Mouse (Mus musculus): ENCODE results near the gene Tfap2e. TPM values are rescaled to one million over a fixed set of nuclear protein-coding genes. Genes with fewer than 3 reads are reported as not detected.

The Tfap2e gene
- polyA plus RNA-seq (2012; rRNA removed), result 0.28 TPM in 1 of 2 replicates, not detected in the other

- DNase-seq, result no peak
- H3K4me3 ChIP-seq (replicated peaks; ENCODE audit: extremely low read depth, low read depth, low read length), result no peak within 1 kb of the TSS
- 2% methylated on average over 32 of the region's 32 CpGs for WGBS
Observed at GRCm38 (mm10) chr4:126736001-126736414, at the start of gene Tfap2e. Gene Tfap2e, minus strand, starts transcription at chr4:126736240.

GRCm38 (mm10) chr4:126782996-126783395, 47.0 kb upstream of the Tfap2e start:
- Histone ChIP-seq H3K4me3 (replicated peaks; ENCODE audit: extremely low read depth, low read depth, low read length) (no peak overlapping the region), H3K4me1 (ENCODE audit: control insufficient read depth, insufficient read depth, low read length) (no peaks in the 10 kb centered on the region)
- DNase-seq, result no peak
- TF ChIP-seq POLR2A (IDR thresholded peaks at IDR 0.05; ENCODE audit: borderline replicate concordance, extremely low read depth, low read depth, low read length), result no peak
- TF ChIP-seq CTCF (IDR thresholded peaks at IDR 0.05; ENCODE audit: insufficient read depth, low read length), result no peak
- WGBS, result 66% methylated on average over 8 of the region's 8 CpGs

More at GRCm38 (mm10) chr4:126736001-126736414, at the start of gene Tfap2e:
- no peaks in the 10 kb centered on the region for H3K4me1 ChIP-seq (ENCODE audit: control insufficient read depth, insufficient read depth, low read length)
- TF ChIP-seq POLR2A (IDR thresholded peaks at IDR 0.05; ENCODE audit: borderline replicate concordance, extremely low read depth, low read depth, low read length), result no peak
- TF ChIP-seq CTCF (IDR thresholded peaks at IDR 0.05; ENCODE audit: insufficient read depth, low read length), result no peak

DNA sequence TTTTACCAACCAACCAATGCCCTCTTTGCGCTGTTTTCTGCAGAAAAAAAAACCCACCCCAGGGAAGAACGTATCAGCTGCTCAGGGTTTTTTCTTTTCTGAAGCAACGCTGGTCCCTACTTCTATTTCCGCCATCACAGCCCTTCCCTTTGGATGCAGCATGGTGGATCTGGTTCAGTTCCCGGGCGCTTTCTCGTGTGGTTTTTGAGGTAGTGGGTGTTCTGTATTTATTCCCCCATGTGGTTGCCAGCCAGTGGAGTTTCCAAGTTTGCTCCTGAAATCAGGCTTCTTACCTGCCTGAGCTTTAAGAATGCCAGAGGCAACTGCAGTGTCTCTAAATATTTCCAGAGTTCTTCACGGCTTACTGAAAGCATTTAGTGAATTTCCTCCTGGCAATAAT, 46.5 kb upstream of the Tfap2e start:
- H3K4me3 ChIP-seq (replicated peaks; ENCODE audit: extremely low read depth, low read depth, low read length), result no peak overlapping the region
- H3K4me1 ChIP-seq (ENCODE audit: control insufficient read depth, insufficient read depth, low read length), result no peaks in the 10 kb centered on the region
- 91% methylated on average over 8 of the region's 8 CpGs for WGBS
- TF ChIP-seq POLR2A (IDR thresholded peaks at IDR 0.05; ENCODE audit: borderline replicate concordance, extremely low read depth, low read depth, low read length), result no peak
- no peak for TF ChIP-seq CTCF (IDR thresholded peaks at IDR 0.05; ENCODE audit: insufficient read depth, low read length)
- no peak for DNase-seq

GRCm38 (mm10) chr4:126781871-126782270, 45.8 kb upstream of the Tfap2e start:
- Histone ChIP-seq H3K4me1 (ENCODE audit: control insufficient read depth, insufficient read depth, low read length) (no peaks in the 10 kb centered on the region), H3K4me3 (replicated peaks; ENCODE audit: extremely low read depth, low read depth, low read length) (no peak overlapping the region)
- 79% methylated on average over 3 of the region's 3 CpGs for WGBS
- no peak for TF ChIP-seq CTCF (IDR thresholded peaks at IDR 0.05; ENCODE audit: insufficient read depth, low read length)
- no peak for TF ChIP-seq POLR2A (IDR thresholded peaks at IDR 0.05; ENCODE audit: borderline replicate concordance, extremely low read depth, low read depth, low read length)
- no peak for DNase-seq

DNA sequence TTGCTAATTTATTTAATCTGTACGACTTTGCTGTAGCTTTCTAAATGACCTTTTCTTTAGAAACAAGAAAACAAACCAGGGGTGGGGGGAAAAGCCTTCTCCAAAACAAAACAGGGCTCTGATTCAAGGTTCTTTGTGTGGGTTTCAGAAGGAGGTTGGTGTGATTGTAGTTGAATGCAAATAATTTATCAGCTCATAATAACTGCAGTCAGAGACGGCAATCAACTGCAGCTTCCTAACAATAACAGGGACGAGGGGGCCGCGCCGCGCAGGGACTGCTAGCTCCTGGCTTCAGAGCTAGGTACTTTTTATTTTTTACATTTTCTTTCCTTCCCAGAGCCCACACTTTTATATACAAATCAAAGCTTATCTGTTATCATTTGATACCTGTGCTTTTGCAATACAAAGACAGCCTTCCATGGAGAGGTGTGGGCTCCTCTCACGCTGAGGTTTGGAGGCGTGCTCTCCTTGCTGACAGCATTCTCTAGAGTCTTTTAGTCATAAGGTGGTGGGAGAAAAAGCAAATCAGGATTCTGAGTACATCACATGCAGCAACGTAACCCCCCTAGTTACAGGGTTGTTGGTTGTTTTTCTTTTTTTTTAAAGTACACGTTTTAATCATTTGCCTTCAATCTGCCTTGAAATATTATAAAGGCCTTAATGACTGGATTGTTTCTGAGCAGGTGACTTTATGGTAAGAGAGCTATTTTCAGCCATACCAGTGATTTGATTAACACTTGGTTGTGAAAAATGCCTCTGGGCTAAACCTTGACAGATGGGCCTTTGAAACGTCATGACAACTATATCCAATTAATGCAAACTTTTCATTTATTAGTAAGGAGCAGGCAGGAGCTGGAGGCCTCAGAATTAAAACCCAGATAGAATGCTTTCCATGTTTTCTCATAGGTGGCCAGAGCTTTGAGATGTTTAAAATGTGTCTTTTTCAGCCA, 44.1 kb upstream of the Tfap2e start:
- H3K4me3 ChIP-seq (replicated peaks; ENCODE audit: extremely low read depth, low read depth, low read length), result no peak overlapping the region
- TF ChIP-seq POLR2A (IDR thresholded peaks at IDR 0.05; ENCODE audit: borderline replicate concordance, extremely low read depth, low read depth, low read length), result no peak
- TF ChIP-seq CTCF (IDR thresholded peaks at IDR 0.05; ENCODE audit: insufficient read depth, low read length), result no peak
- no peak for DNase-seq
- WGBS, result 83% methylated on average over 12 of the region's 12 CpGs
- no peaks in the 10 kb centered on the region for H3K4me1 ChIP-seq (ENCODE audit: control insufficient read depth, insufficient read depth, low read length)

DNA sequence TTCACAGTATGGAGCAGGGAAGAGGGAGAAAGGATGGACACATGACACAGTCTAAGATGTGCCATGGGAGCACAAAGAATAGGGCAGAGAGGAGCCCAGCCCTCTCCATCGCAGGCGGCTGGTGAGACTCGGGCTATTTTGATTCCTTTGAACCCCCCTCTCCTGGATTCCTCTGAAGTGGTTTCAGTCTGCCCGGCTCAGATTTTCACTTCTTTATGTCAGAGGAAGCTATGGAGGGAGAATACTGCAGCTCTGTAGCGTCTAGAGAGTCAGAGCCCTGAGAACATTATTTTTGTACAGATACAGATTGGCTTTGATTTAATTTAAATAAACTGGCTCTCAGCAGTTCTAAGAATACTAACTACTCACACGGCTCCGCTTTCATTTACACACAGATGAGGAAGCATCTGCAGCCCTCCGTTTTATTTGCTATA, 43.1 kb upstream of the Tfap2e start:
- TF ChIP-seq CTCF (IDR thresholded peaks at IDR 0.05; ENCODE audit: insufficient read depth, low read length), result no peak
- TF ChIP-seq POLR2A (IDR thresholded peaks at IDR 0.05; ENCODE audit: borderline replicate concordance, extremely low read depth, low read depth, low read length), result no peak
- DNase-seq, result no peak
- Histone ChIP-seq H3K4me1 (ENCODE audit: control insufficient read depth, insufficient read depth, low read length) (no peaks in the 10 kb centered on the region), H3K4me3 (replicated peaks; ENCODE audit: extremely low read depth, low read depth, low read length) (no peak overlapping the region)
- WGBS, result 59% methylated on average over 8 of the region's 8 CpGs

GRCm38 (mm10) chr4:126775182-126775581, 39.1 kb upstream of the Tfap2e start:
- no peak for DNase-seq
- H3K4me1 ChIP-seq (ENCODE audit: control insufficient read depth, insufficient read depth, low read length), result no peaks in the 10 kb centered on the region
- WGBS, result 38% methylated on average over 1 of the region's 1 CpGs
- TF ChIP-seq POLR2A (IDR thresholded peaks at IDR 0.05; ENCODE audit: borderline replicate concordance, extremely low read depth, low read depth, low read length) (no peak), CTCF (IDR thresholded peaks at IDR 0.05; ENCODE audit: insufficient read depth, low read length) (no peak)
- H3K4me3 ChIP-seq (replicated peaks; ENCODE audit: extremely low read depth, low read depth, low read length), result no peak overlapping the region

- WGBS, result 88% methylated on average over 6 of the region's 6 CpGs
- Histone ChIP-seq H3K4me1 (ENCODE audit: control insufficient read depth, insufficient read depth, low read length) (no peaks in the 10 kb centered on the region), H3K4me3 (replicated peaks; ENCODE audit: extremely low read depth, low read depth, low read length) (no peak overlapping the region)
- TF ChIP-seq POLR2A (IDR thresholded peaks at IDR 0.05; ENCODE audit: borderline replicate concordance, extremely low read depth, low read depth, low read length) (no peak), CTCF (IDR thresholded peaks at IDR 0.05; ENCODE audit: insufficient read depth, low read length) (no peak)
- DNase-seq, result no peak
Observed at GRCm38 (mm10) chr4:126773871-126774270, 37.8 kb upstream of the Tfap2e start.

DNA sequence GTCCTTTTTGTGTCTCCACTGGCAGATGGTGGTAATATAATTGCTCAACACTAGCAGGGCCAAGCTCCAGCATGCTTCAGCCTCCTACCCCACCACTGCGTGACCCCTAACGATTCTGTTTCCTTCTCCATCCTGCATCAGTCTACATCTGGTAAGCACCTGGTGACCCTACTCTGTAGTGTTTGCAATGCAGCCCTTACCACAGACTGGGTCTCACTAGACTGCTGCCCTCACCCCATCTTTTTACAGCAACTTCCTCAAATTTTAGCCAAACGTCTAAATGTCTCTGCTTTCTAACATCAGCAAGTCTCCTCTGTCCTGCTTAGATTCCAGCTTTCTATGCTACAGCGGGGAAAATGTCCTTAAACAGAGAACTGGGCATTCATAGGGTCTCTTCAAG, 34.8 kb upstream of the Tfap2e start:
- Histone ChIP-seq H3K4me3 (replicated peaks; ENCODE audit: extremely low read depth, low read depth, low read length) (no peak overlapping the region), H3K4me1 (ENCODE audit: control insufficient read depth, insufficient read depth, low read length) (no peaks in the 10 kb centered on the region)
- no peak for TF ChIP-seq CTCF (IDR thresholded peaks at IDR 0.05; ENCODE audit: insufficient read depth, low read length)
- no peak for TF ChIP-seq POLR2A (IDR thresholded peaks at IDR 0.05; ENCODE audit: borderline replicate concordance, extremely low read depth, low read depth, low read length)
- DNase-seq, result no peak
- 82% methylated on average over 4 of the region's 4 CpGs for WGBS
